Mouse (Mus musculus): ENCODE data around the gene Rhox11. TPM values are rescaled to one million over a fixed set of nuclear protein-coding genes. Genes with fewer than 3 reads are reported as not detected.
"Not testable (repeated sequence)": the region's sequence is repeated elsewhere in the genome, so short reads cannot be mapped to it uniquely, and the experiment has no call there.

Gene Rhox11
- total RNA-seq (2015; ENCODE audit: low replicate concordance) (not detected in 2 replicates), total RNA-seq (2017; ENCODE audit: low replicate concordance) (not detected in 2 replicates)

GRCm38 (mm10) chrX:38085041-38085440 is at the start of gene Rhox11:
Gene Rhox11, minus strand, starts transcription at chrX:38085141.
- ATAC-seq (replicated peaks; ENCODE audit: low FRiP score, poor library complexity, severe bottlenecking) = no peak

GRCm38 (mm10) chrX:38121478-38121877 is 36.5 kb upstream of the Rhox11 start:
- ATAC-seq (replicated peaks; ENCODE audit: low FRiP score, poor library complexity, severe bottlenecking) = no peak

DNA sequence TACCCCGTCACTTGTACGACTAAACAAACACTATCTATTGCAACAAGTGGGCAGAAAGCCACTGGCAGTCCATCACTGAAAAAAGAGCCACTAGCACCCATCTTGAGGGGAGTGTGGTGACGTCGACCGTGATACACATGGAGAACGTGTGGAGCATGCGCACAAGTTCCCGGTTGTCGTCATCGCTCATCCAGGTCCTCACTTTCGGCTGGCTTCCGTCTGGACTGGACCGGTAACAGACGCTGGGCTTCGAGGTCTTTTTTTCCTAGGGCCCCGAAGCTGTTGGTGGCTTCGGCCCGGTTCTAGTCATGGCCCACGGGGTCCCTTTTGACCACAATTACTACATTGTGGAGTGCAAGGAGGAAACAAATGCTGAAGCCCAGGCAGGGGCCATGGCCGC is 36.0 kb upstream of the Rhox11 start, which contains the start of gene Rhox13:
TSS of gene Rhox13 (plus strand) at position 238 of the 400 bp plus-strand sequence.
- no peak for ATAC-seq (replicated peaks; ENCODE audit: low FRiP score, poor library complexity, severe bottlenecking)

DNA sequence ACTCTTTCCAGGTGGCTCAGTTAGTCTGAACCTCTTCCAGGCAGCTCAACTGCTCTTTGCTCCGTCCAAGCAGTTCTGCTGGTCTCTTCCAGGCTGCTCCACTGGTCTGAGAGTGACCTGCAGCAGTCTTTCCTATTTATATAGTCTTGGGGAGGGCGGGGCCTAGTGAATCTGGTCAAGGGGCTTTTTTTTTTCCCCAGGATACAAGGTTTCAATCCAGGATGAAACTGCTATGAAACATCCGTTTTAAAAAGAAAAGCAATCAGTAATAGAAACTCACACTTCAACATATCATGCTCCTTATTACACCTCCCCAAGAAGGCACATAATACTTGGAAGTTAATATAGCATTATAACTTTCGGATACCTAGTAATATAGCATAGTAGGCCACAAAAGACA is 25.9 kb upstream of the Rhox11 start, which contains the start of gene Rhox12:
TSS of gene Rhox12 (minus strand) at position 101 of the 400 bp plus-strand sequence.
- no peak for ATAC-seq (replicated peaks; ENCODE audit: low FRiP score, poor library complexity, severe bottlenecking)

- ATAC-seq (replicated peaks; ENCODE audit: low FRiP score, poor library complexity, severe bottlenecking) = no peak
Observed at GRCm38 (mm10) chrX:38084226-38084625, 715 bp downstream of the Rhox11 start.

- ATAC-seq (replicated peaks; ENCODE audit: low FRiP score, poor library complexity, severe bottlenecking) = no peak
Observed at GRCm38 (mm10) chrX:38066175-38066574, 18.8 kb downstream of the Rhox11 start, which contains the start of gene Rhox10. Gene Rhox10, plus strand, starts transcription at chrX:38066475.

DNA sequence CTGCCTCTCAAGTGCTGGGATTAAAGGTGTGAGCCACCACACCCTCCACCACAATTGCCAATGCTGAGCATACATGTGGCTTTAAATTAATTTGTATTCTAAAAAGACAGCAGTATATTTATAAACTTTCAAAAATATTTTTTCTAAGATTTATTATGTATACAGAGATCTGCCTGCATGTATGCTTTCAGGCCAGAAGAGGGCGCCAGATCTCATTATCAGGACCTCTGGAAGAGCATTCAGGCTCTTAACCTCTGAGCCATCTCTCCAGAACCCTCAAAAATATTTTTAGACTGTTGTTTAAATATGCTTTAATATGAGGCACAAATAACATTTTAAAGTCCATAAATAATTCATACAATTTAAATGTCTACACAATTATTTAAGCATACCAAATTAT is 23.4 kb downstream of the Rhox11 start:
- no peak for ATAC-seq (replicated peaks; ENCODE audit: low FRiP score, poor library complexity, severe bottlenecking)

DNA sequence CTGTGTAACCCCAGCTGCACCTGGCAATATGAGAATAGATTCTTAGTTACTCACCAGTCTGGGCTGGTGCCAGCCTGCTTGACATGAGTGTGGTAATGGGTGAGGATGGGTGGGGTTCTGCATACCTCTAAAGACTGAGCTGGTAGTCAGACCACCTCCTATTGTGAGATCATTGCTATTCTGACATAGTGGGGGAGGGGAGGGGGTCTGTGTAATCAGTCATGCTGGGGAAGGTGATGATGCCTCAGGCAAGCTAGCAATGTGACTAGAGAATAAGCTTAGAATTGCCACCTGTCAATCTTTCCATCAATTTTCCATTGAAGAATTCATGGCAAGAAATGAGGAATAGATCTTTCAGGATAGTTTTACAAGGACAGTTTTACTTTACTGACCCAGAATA is 41.9 kb downstream of the Rhox11 start, which contains the start of gene Btg1-ps2:
TSS of gene Btg1-ps2 (minus strand) at position 101 of the 400 bp plus-strand sequence.
- ATAC-seq (replicated peaks; ENCODE audit: low FRiP score, poor library complexity, severe bottlenecking) = not testable (repeated sequence)

DNA sequence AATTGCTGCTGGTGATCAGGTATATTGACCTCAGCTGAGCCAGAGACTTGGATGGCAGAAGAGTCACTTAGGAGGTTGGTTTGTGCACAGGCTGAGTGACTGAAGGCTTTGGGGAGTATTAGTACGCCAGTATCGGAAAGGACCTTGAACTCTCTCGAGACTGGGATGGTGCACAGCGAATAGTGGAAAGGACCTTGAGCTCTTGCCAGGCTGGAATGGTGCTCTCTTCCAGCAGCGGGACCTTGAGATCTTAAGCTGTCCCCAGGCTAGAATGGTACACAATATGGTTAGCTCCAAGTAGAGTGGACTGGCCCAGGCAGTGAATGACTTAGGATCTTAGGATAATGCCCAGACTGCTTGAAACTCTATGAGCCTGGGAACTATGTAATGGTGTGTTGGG is 45.3 kb downstream of the Rhox11 start:
- no peak for ATAC-seq (replicated peaks; ENCODE audit: low FRiP score, poor library complexity, severe bottlenecking)

GRCm38 (mm10) chrX:38033841-38034240 is 51.1 kb downstream of the Rhox11 start:
- ATAC-seq (replicated peaks; ENCODE audit: low FRiP score, poor library complexity, severe bottlenecking) = no peak

Other genes starting within 250 kb of the Rhox11 start
- gene Rhox8, start 206.2 kb downstream of the Rhox11 start, total RNA-seq (2015; ENCODE audit: low replicate concordance) = not detected in 2 replicates
- gene Rhox8, start 206.2 kb downstream of the Rhox11 start, total RNA-seq (2017; ENCODE audit: low replicate concordance) = 0.51 TPM in 1 of 2 replicates, not detected in the other
- not detected in 2 replicates for gene Rhox7b, start 187.9 kb downstream of the Rhox11 start, total RNA-seq (2015; ENCODE audit: low replicate concordance)
- not detected in 2 replicates for gene Rhox7b, start 187.9 kb downstream of the Rhox11 start, total RNA-seq (2017; ENCODE audit: low replicate concordance)
- gene Rhox9, start 183.4 kb downstream of the Rhox11 start, total RNA-seq (2015; ENCODE audit: low replicate concordance) = not detected in 2 replicates
- not detected in 2 replicates for gene Rhox9, start 183.4 kb downstream of the Rhox11 start, total RNA-seq (2017; ENCODE audit: low replicate concordance)
- not detected in 2 replicates for gene Btg1-ps1, start 66.3 kb downstream of the Rhox11 start, total RNA-seq (2015; ENCODE audit: low replicate concordance)
- not detected in 2 replicates for gene Btg1-ps1, start 66.3 kb downstream of the Rhox11 start, total RNA-seq (2017; ENCODE audit: low replicate concordance)
- gene Btg1-ps2, start 42.0 kb downstream of the Rhox11 start, total RNA-seq (2015; ENCODE audit: low replicate concordance) = not detected in 2 replicates
- not detected in 2 replicates for gene Btg1-ps2, start 42.0 kb downstream of the Rhox11 start, total RNA-seq (2017; ENCODE audit: low replicate concordance)
- not detected in 2 replicates for gene Rhox10, start 18.7 kb downstream of the Rhox11 start, total RNA-seq (2015; ENCODE audit: low replicate concordance)
- not detected in 2 replicates for gene Rhox10, start 18.7 kb downstream of the Rhox11 start, total RNA-seq (2017; ENCODE audit: low replicate concordance)
- not detected in 2 replicates for gene Rhox12, start 25.8 kb upstream of the Rhox11 start, total RNA-seq (2015; ENCODE audit: low replicate concordance)
- not detected in 2 replicates for gene Rhox12, start 25.8 kb upstream of the Rhox11 start, total RNA-seq (2017; ENCODE audit: low replicate concordance)
- not detected in 2 replicates for gene Rhox13, start 36.1 kb upstream of the Rhox11 start, total RNA-seq (2015; ENCODE audit: low replicate concordance)
- gene Rhox13, start 36.1 kb upstream of the Rhox11 start, total RNA-seq (2017; ENCODE audit: low replicate concordance) = not detected in 2 replicates
- gene Zbtb33, start 104.7 kb upstream of the Rhox11 start, total RNA-seq (2015; ENCODE audit: low replicate concordance) = 10.1 and 15.1 TPM in 2 replicates
- 3.2 and 10.7 TPM in 2 replicates for gene Zbtb33, start 104.7 kb upstream of the Rhox11 start, total RNA-seq (2017; ENCODE audit: low replicate concordance)
- not detected in 2 replicates for gene Tmem255a, start 167.3 kb upstream of the Rhox11 start, total RNA-seq (2015; ENCODE audit: low replicate concordance)
- 0.91 TPM in 1 of 2 replicates, not detected in the other for gene Tmem255a, start 167.3 kb upstream of the Rhox11 start, total RNA-seq (2017; ENCODE audit: low replicate concordance)
- gene Atp1b4, start 231.0 kb upstream of the Rhox11 start, total RNA-seq (2015; ENCODE audit: low replicate concordance) = not detected in 2 replicates
- gene Atp1b4, start 231.0 kb upstream of the Rhox11 start, total RNA-seq (2017; ENCODE audit: low replicate concordance) = not detected in 2 replicates